Mouse (Mus musculus) heart, embryonic 16.5 days (tissue): Measurements from ENCODE around the gene Klf5. TPM values are rescaled to one million over a fixed set of nuclear protein-coding genes. Genes with fewer than 3 reads are reported as not detected.

Source experiments
- ATAC-seq: fragments of 200-750 bp; cut with Nextera tagmentation; replicated peaks from 2 replicates; pipeline ENCODE4 v1.8.0; 2017; ENCODE audit warnings: moderate number of reproducible peaks; ENCODE audit not compliant: insufficient read depth, low FRiP score; ENCODE audit errors: extremely low read depth
- H3K27ac ChIP-seq: fragments of 300-500 bp; sonication (generic); 2 replicates; pipeline ENCODE4 v1.5.1; 2014; ENCODE audit warnings: mild to moderate bottlenecking, low read length, control low read depth, moderate library complexity
- H3K27me3 ChIP-seq: fragments of 300-500 bp; sonication (generic); 2 replicates; pipeline ENCODE4 v1.6.1; 2014; ENCODE audit warnings: low read length, mixed read lengths; ENCODE audit not compliant: control insufficient read depth, insufficient read depth
- H3K36me3 ChIP-seq: fragments of 300-500 bp; sonication (generic); 2 replicates; pipeline ENCODE4 v1.6.1; 2014; ENCODE audit not compliant: control insufficient read depth, insufficient read depth
- H3K4me1 ChIP-seq: fragments of 300-500 bp; sonication (generic); 2 replicates; pipeline ENCODE4 v1.6.1; 2014; ENCODE audit warnings: low read length, mixed read lengths; ENCODE audit not compliant: control insufficient read depth, insufficient read depth
- H3K4me2 ChIP-seq: fragments of 300-500 bp; sonication (generic); 2 replicates; pipeline ENCODE4 v1.6.1; 2014; ENCODE audit warnings: low read depth, mild to moderate bottlenecking, control low read depth, low read length
- H3K4me3 ChIP-seq: fragments of 300-500 bp; sonication (generic); 2 replicates; pipeline ENCODE4 v1.5.1; 2014; ENCODE audit warnings: mild to moderate bottlenecking, control low read depth, low read length
- H3K9ac ChIP-seq: fragments of 300-500 bp; sonication (generic); 2 replicates; pipeline ENCODE4 v1.6.1; 2014; ENCODE audit warnings: low read length, control low read depth
- H3K9me3 ChIP-seq: fragments of 300-500 bp; sonication (generic); replicated peaks from 2 replicates; pipeline ENCODE4 v1.6.1; 2016; ENCODE audit warnings: low read length; ENCODE audit not compliant: control insufficient read depth
- WGBS: fragments of 180-500 bp; shearing (Covaris S2); extraction: QIAGEN DNeasy Blood & Tissue Kit; methylation state at CpG from one replicate; pipeline ENCODE4 v1.1.7; 2014; 5-methylcytosine and 5-hydroxymethylcytosine counted together
- polyA plus RNA-seq: library from polyadenylated mRNA; unstranded; fragments of >200 nt; fragmentation: Nextera tagmentation; extraction: Ambion mirVana; gene quantifications from 2 replicates; pipeline ENCODE4 v1.2.1, GENCODE M21; 2015

Klf5 gene
- polyA plus RNA-seq, 1 experiment from 2014 or later = 2.7 TPM

DNA sequence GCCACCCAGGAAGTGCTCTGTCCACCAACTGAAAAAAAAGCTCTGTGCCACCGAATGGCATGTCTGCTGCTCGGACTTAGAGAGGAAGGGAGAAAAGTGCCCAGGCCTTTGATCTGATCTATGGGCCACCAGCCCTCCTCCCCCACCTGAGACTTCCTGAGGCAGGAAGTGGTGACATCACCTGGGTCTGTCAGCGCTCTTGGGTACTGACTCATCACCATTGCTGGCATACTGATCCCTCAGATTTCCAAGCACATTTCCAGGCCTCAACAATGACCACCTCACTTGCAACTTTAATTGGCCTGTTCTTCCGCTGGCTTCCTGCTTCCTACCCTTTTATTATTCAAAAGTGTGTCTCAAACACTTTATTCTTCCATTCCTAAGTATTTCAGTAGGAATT is 26.0 kb downstream of the Klf5 start:
- Histone ChIP-seq H3K4me3 (no peak overlapping the region), H3K27me3 (no peaks in the 10 kb centered on the region), H3K9me3 (no peaks in the 10 kb centered on the region), H3K4me2 (no peak overlapping the region), H3K27ac (no peak overlapping the region), H3K4me1 (no peaks in the 10 kb centered on the region), H3K9ac (no peak overlapping the region), H3K36me3 (no peaks in the 10 kb centered on the region)
- WGBS = 53% methylated on average over 4 of the region's 4 CpGs
- ATAC-seq = no peak

DNA sequence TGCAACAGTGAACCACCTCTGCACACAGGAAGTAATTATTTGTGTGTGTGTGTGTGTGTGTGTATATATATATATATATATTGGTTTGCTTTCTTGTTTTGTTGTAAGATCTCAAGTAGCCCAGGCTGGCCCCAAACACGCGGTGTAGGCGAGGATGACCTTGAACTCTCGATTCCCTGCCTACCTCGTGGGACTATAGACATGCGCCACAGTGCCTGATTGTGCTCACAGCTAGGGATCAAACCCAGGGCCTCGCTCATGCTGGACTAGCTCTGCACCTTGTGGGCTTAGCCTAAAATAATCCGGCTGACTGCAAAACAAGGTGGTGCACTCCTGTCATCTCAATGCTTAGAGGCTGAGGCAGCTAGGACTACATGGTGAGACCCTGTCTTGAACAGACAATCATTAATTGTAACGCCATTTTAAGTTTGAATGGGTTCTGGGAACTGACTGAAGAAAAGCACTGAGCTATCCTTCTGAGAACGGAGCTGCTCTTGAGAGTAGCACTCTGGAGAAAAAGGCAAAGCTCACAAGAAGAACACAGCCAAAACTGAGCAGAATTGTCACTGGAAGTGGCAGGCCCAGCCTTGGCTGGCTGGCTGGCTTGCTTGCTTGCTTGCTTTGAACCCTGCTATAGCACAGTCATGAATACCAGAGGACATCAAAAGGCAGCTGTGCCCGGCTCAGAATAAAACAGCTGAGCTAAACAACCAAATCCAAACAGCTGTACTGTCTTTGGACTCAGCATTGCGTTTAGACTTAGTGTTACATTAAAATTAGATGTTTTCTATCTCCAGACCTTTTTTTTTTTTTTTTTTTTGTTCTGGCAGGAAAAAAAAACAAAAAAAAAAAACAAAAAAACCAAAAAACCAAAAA is 27.3 kb downstream of the Klf5 start:
- no peak for ATAC-seq

DNA sequence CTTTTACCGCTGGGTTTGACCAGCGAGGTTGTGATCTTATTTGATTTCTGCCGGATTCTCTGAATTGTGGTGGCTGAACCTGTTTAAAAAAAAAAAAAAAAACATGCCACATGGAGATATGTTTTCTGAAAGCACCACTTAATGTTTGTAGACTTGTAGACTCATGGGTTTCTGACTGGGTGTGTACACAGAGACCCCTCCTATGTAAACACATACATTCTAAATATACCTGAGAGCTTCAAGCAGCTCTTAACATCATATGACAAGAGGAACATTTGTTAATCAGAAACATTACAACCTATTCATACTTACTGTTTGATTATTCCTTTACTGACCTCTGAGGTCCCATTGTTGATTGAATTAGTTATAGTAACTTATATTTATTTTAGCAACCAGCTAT is 38.1 kb downstream of the Klf5 start:
- ATAC-seq = no peak
- no peak overlapping the region for H3K4me2 ChIP-seq
- WGBS = 87% methylated on average over 3 of the region's 3 CpGs
- H3K27me3 ChIP-seq = no peaks in the 10 kb centered on the region
- H3K9me3 ChIP-seq = no peaks in the 10 kb centered on the region
- no peaks in the 10 kb centered on the region for H3K4me1 ChIP-seq
- no peaks in the 10 kb centered on the region for H3K36me3 ChIP-seq
- no peak overlapping the region for H3K9ac ChIP-seq
- H3K27ac ChIP-seq = no peak overlapping the region
- H3K4me3 ChIP-seq = no peak overlapping the region

More for the DNA sequence above, 27.3 kb downstream of the Klf5 start:
- no peak overlapping the region for H3K9ac ChIP-seq
- 86% methylated on average over 12 of the region's 12 CpGs for WGBS
- H3K4me2 ChIP-seq = no peak overlapping the region
- no peaks in the 10 kb centered on the region for H3K27me3 ChIP-seq
- no peaks in the 10 kb centered on the region for H3K4me1 ChIP-seq
- no peak overlapping the region for H3K4me3 ChIP-seq
- no peaks in the 10 kb centered on the region for H3K36me3 ChIP-seq
- H3K9me3 ChIP-seq = no peaks in the 10 kb centered on the region
- no peak overlapping the region for H3K27ac ChIP-seq

DNA sequence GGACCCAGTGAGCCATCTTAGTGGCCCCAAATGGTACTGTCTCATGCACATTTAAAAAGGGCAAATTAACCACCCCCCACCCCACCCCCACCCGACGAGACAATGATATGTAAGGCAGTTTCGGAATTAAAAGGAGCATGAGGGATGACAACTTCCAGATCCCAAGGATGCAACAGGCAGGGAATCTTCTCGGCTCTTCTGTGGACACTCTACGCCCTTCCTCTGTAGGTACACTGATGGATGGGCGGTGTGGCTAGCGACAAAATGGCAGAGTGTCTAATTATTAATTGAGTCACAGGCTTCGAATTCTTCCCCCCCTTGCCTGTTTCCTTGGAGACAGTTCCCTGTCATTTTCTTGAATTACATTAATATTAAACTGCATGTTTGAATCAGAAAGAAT is 40.5 kb downstream of the Klf5 start:
- Histone ChIP-seq H3K36me3 (no peaks in the 10 kb centered on the region), H3K4me3 (no peak overlapping the region), H3K9ac (no peak overlapping the region), H3K27ac (no peak overlapping the region), H3K4me2 (no peak overlapping the region), H3K9me3 (no peaks in the 10 kb centered on the region), H3K4me1 (no peaks in the 10 kb centered on the region), H3K27me3 (no peaks in the 10 kb centered on the region)
- ATAC-seq = no peak
- WGBS = 61% methylated on average over 8 of the region's 8 CpGs

DNA sequence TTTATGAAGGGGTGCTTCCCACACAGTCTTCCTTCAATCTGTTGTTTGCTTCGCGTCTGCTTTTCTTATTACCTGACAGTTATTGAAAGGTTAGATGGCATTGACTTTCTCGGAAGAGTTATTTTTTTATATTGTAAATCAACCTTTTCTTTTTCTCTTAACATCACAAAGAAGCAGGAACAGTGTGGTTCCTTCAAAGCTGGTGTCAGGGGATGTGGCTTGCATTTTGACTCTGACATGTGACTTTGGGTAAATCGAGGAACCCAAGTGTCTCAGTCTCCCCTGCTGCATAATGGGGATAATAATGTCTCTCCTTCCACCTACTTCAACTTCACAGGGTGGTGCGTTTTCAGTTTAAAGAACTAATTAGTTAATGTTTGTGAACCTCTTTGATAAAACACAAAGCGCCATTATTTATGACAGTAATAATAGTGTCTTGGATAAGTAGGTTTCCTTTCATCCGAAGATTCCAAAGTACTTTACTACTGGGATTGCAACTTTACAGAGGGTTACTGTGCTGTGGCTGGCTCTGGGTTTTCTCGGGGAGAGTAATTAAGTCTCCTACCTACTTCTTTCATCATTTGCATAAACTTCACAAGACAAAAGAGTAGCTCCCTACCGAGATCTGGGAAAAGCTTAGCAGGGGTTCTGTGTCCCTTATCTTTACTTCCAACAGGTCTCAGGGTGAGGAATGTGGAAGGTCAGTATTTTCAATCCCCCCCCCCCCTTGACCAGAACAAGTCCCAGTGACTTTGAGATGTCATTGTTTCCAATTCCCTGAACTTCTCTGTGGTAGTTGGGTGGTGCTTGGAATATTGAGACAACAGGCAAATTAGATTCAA is 41.4 kb downstream of the Klf5 start:
- no peak for ATAC-seq
- no peak overlapping the region for H3K4me2 ChIP-seq

DNA sequence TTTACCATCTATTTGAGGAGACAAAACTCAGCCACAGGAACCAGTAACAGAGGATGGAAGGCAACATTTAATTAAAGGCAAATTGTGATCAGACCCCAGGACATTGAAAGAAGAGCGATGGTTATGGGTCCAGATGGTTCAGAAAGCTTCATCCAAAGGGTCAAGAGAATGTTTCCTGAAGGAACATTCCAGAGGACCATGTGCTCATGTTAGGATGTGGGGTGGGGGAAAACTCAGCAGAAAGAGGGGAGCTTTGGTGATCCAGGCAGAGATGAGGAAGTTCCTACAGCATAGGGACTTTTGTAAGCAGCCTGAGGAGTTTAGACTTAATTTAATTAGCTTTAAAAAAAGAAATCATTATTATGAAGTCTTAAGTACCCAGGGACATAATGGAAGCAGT is 42.2 kb downstream of the Klf5 start:
- WGBS = 93% methylated on average over 1 of the region's 1 CpGs
- ATAC-seq = no peak
- no peak overlapping the region for H3K27ac ChIP-seq
- no peaks in the 10 kb centered on the region for H3K9me3 ChIP-seq
- no peaks in the 10 kb centered on the region for H3K27me3 ChIP-seq
- no peak overlapping the region for H3K4me3 ChIP-seq
- no peak overlapping the region for H3K4me2 ChIP-seq
- no peaks in the 10 kb centered on the region for H3K36me3 ChIP-seq
- no peaks in the 10 kb centered on the region for H3K4me1 ChIP-seq
- H3K9ac ChIP-seq = no peak overlapping the region

More for the DNA sequence above, 41.4 kb downstream of the Klf5 start:
- Histone ChIP-seq H3K4me3 (no peak overlapping the region), H3K36me3 (no peaks in the 10 kb centered on the region), H3K27me3 (no peaks in the 10 kb centered on the region), H3K27ac (no peak overlapping the region), H3K9me3 (no peaks in the 10 kb centered on the region), H3K4me1 (no peaks in the 10 kb centered on the region), H3K9ac (no peak overlapping the region)
- WGBS = 29% methylated on average over 9 of the region's 9 CpGs

DNA sequence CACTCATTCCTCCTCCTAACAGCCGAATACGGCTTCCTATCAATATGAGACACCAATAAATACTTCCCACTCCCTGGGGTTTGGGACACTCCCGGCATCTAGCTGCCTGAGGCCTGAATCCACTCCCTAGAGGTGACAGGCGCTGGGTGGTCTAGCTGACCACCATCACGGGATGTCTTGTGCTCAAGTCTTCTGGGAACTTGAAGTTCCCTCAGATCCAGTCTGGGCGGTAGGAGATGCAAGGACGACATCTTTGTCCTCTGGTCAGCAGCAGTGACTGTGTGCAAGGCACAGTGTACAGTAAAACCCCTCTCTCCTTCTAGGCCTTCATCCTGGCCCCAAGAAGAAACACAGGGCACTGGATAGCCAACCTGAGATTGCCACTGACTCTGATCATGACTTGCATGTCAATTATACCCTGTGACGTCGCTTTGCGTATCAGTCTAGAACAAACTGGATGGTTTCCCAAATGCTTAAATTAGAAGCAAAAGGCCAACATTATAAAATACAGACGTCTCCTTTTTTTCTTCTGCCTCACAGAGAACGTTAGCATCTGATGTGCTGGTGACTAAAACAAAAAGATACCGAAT is 49.8 kb downstream of the Klf5 start:
- no peaks in the 10 kb centered on the region for H3K4me1 ChIP-seq
- no peak overlapping the region for H3K27ac ChIP-seq
- ATAC-seq = no peak
- H3K4me3 ChIP-seq = no peak overlapping the region
- no peaks in the 10 kb centered on the region for H3K27me3 ChIP-seq
- H3K9ac ChIP-seq = no peak overlapping the region
- H3K36me3 ChIP-seq = no peaks in the 10 kb centered on the region
- no peak overlapping the region for H3K4me2 ChIP-seq
- H3K9me3 ChIP-seq = no peaks in the 10 kb centered on the region
- WGBS = 73% methylated on average over 13 of the region's 13 CpGs

DNA sequence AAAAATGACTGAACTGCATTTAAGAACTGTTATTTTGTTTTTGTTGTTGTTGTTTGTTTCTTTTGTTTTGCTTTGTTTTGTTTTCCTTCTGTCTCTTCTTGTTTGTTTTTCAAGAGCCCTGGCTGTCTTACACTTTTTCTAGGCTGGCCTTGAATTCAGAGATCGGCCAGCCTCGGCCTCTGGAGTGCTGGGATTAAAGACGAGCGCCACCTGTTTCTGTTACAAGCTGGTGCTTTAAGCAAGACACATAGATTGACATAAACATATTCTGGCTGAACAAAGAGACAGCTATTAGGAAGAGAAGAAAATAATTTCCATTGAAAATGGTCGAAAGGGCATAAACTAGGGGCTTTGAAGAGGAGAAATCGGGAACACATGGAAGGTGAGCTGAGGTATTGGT is 51.1 kb downstream of the Klf5 start:
- WGBS = 82% methylated on average over 6 of the region's 6 CpGs
- no peaks in the 10 kb centered on the region for H3K9me3 ChIP-seq
- H3K27me3 ChIP-seq = no peaks in the 10 kb centered on the region
- no peaks in the 10 kb centered on the region for H3K4me1 ChIP-seq
- no peak overlapping the region for H3K27ac ChIP-seq
- no peak overlapping the region for H3K4me2 ChIP-seq
- no peak overlapping the region for H3K4me3 ChIP-seq
- ATAC-seq = no peak
- no peaks in the 10 kb centered on the region for H3K36me3 ChIP-seq
- H3K9ac ChIP-seq = no peak overlapping the region

DNA sequence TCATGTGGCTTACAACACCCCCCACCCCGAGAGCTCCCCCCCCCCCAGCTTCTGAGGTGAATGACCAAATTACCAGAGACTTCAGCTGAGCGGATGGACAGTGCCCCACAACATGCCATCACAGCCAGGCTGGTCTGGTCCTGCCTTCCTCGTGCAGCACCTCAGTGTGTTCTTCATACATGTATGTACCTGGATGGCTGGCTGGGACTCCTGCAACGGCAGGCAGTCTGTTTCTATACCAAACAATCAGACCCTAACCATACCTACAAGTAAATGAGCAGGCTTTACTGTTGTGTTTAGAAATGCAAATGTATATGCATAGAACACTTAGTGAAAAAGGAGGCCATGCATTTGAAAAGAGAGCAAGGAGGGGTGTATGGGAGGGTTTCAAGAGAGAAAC is 54.5 kb downstream of the Klf5 start:
- Histone ChIP-seq H3K9ac (no peak overlapping the region), H3K27ac (no peak overlapping the region), H3K36me3 (no peaks in the 10 kb centered on the region), H3K27me3 (no peaks in the 10 kb centered on the region), H3K4me2 (no peak overlapping the region), H3K9me3 (no peaks in the 10 kb centered on the region), H3K4me3 (no peak overlapping the region), H3K4me1 (no peaks in the 10 kb centered on the region)
- 63% methylated on average over 4 of the region's 4 CpGs for WGBS
- ATAC-seq = no peak
